Mouse (Mus musculus): ENCODE measurements around the gene Pgm1. TPM values are rescaled to one million over a fixed set of nuclear protein-coding genes. Genes with fewer than 3 reads are reported as not detected.
A peak's percentile ranks its signal among the peaks of the same experiment; 100 is the strongest.

Gene Pgm1
- polyA plus RNA-seq, 1 experiment from 2014 or later, result 30.8 TPM

- ATAC-seq, result 0 out of 2 replicates have a peak, but pooled peaks have one; percentile 39
- Histone ChIP-seq H3K27ac (no peak overlapping the region), H3K4me2 (no peak overlapping the region), H3K4me3 (no peak overlapping the region), H3K36me3 (ENCODE audit: poor library complexity, severe bottlenecking) (no peaks in the 10 kb centered on the region), H3K9me3 (replicated peaks) (no peaks in the 10 kb centered on the region), H3K27me3 (no peaks in the 10 kb centered on the region), H3K4me1 (no peaks in the 10 kb centered on the region), H3K9ac (no peak overlapping the region)
- WGBS, result 58% methylated on average over 16 of the region's 16 CpGs
These were observed 10.7 kb downstream of the Pgm1 start for GRCm38 (mm10) chr4:99939711-99940505.

- WGBS, result 87% methylated on average over 10 of the region's 10 CpGs
- Histone ChIP-seq H3K9ac (no peak overlapping the region), H3K4me1 (no peaks in the 10 kb centered on the region), H3K27me3 (no peaks in the 10 kb centered on the region), H3K4me2 (no peak overlapping the region), H3K4me3 (no peak overlapping the region), H3K27ac (no peak overlapping the region), H3K36me3 (ENCODE audit: poor library complexity, severe bottlenecking) (no peaks in the 10 kb centered on the region), H3K9me3 (replicated peaks) (no peaks in the 10 kb centered on the region)
- no peak for ATAC-seq
These were observed 12.6 kb downstream of the Pgm1 start for GRCm38 (mm10) chr4:99941655-99942414.

GRCm38 (mm10) chr4:99944606-99945005 is 15.4 kb downstream of the Pgm1 start:
- ATAC-seq, result no peak
- Histone ChIP-seq H3K27ac (no peak overlapping the region), H3K4me1 (no peaks in the 10 kb centered on the region), H3K4me2 (no peak overlapping the region), H3K9ac (no peak overlapping the region), H3K9me3 (replicated peaks) (no peaks in the 10 kb centered on the region), H3K4me3 (no peak overlapping the region), H3K36me3 (ENCODE audit: poor library complexity, severe bottlenecking) (no peaks in the 10 kb centered on the region), H3K27me3 (no peaks in the 10 kb centered on the region)
- 91% methylated on average over 2 of the region's 2 CpGs for WGBS

GRCm38 (mm10) chr4:99945011-99945410 is 15.8 kb downstream of the Pgm1 start:
- 93% methylated on average over 7 of the region's 7 CpGs for WGBS
- no peak for ATAC-seq
- Histone ChIP-seq H3K4me1 (no peaks in the 10 kb centered on the region), H3K36me3 (ENCODE audit: poor library complexity, severe bottlenecking) (no peaks in the 10 kb centered on the region), H3K4me3 (no peak overlapping the region), H3K9me3 (replicated peaks) (no peaks in the 10 kb centered on the region), H3K27me3 (no peaks in the 10 kb centered on the region), H3K27ac (no peak overlapping the region), H3K4me2 (no peak overlapping the region), H3K9ac (no peak overlapping the region)

GRCm38 (mm10) chr4:99946516-99946915 is 17.3 kb downstream of the Pgm1 start:
- Histone ChIP-seq H3K9me3 (replicated peaks) (no peaks in the 10 kb centered on the region), H3K4me2 (no peak overlapping the region)

GRCm38 (mm10) chr4:99947192-99947591 is 18.0 kb downstream of the Pgm1 start:
- peak; percentile 59 for ATAC-seq

More at GRCm38 (mm10) chr4:99946516-99946915, 17.3 kb downstream of the Pgm1 start:
- H3K36me3 ChIP-seq (ENCODE audit: poor library complexity, severe bottlenecking), result no peaks in the 10 kb centered on the region
- no peaks in the 10 kb centered on the region for H3K4me1 ChIP-seq
- WGBS, result 87% methylated on average over 2 of the region's 2 CpGs
- H3K27ac ChIP-seq, result no peak overlapping the region
- ATAC-seq, result no peak
- no peak overlapping the region for H3K4me3 ChIP-seq
- H3K9ac ChIP-seq, result no peak overlapping the region
- H3K27me3 ChIP-seq, result no peaks in the 10 kb centered on the region

GRCm38 (mm10) chr4:99947896-99948295 is 18.7 kb downstream of the Pgm1 start:
- H3K27me3 ChIP-seq, result no peaks in the 10 kb centered on the region
- H3K36me3 ChIP-seq (ENCODE audit: poor library complexity, severe bottlenecking), result no peaks in the 10 kb centered on the region
- no peak overlapping the region for H3K4me3 ChIP-seq
- H3K27ac ChIP-seq, result no peak overlapping the region
- 88% methylated on average over 1 of the region's 1 CpGs for WGBS
- no peak overlapping the region for H3K9ac ChIP-seq
- no peaks in the 10 kb centered on the region for H3K4me1 ChIP-seq
- H3K9me3 ChIP-seq (replicated peaks), result no peaks in the 10 kb centered on the region
- ATAC-seq, result no peak
- no peak overlapping the region for H3K4me2 ChIP-seq

More at GRCm38 (mm10) chr4:99947192-99947591, 18.0 kb downstream of the Pgm1 start:
- no peaks in the 10 kb centered on the region for H3K4me1 ChIP-seq
- no peak overlapping the region for H3K9ac ChIP-seq
- no peak overlapping the region for H3K4me3 ChIP-seq
- H3K27me3 ChIP-seq, result no peaks in the 10 kb centered on the region
- H3K36me3 ChIP-seq (ENCODE audit: poor library complexity, severe bottlenecking), result no peaks in the 10 kb centered on the region
- WGBS, result 67% methylated on average over 1 of the region's 1 CpGs
- H3K9me3 ChIP-seq (replicated peaks), result no peaks in the 10 kb centered on the region
- no peak overlapping the region for H3K27ac ChIP-seq
- no peak overlapping the region for H3K4me2 ChIP-seq

- no peaks in the 10 kb centered on the region for H3K27me3 ChIP-seq
These were observed 24.7 kb downstream of the Pgm1 start for GRCm38 (mm10) chr4:99953904-99954303.

GRCm38 (mm10) chr4:99955396-99955795 is 26.2 kb downstream of the Pgm1 start:
- no peaks in the 10 kb centered on the region for H3K4me1 ChIP-seq
- WGBS, result 65% methylated on average over 10 of the region's 10 CpGs

More at GRCm38 (mm10) chr4:99953904-99954303, 24.7 kb downstream of the Pgm1 start:
- WGBS, result 92% methylated on average over 2 of the region's 2 CpGs
- Histone ChIP-seq H3K36me3 (ENCODE audit: poor library complexity, severe bottlenecking) (no peaks in the 10 kb centered on the region), H3K9ac (no peak overlapping the region), H3K9me3 (replicated peaks) (no peaks in the 10 kb centered on the region), H3K4me2 (no peak overlapping the region), H3K27ac (no peak overlapping the region), H3K4me1 (no peaks in the 10 kb centered on the region), H3K4me3 (no peak overlapping the region)
- ATAC-seq, result no peak

GRCm38 (mm10) chr4:99957186-99957585 is 28.0 kb downstream of the Pgm1 start:
- Histone ChIP-seq H3K4me2 (no peak overlapping the region), H3K4me1 (no peaks in the 10 kb centered on the region), H3K9ac (no peak overlapping the region), H3K27me3 (no peaks in the 10 kb centered on the region), H3K4me3 (no peak overlapping the region), H3K27ac (no peak overlapping the region), H3K9me3 (replicated peaks) (no peaks in the 10 kb centered on the region), H3K36me3 (ENCODE audit: poor library complexity, severe bottlenecking) (no peaks in the 10 kb centered on the region)
- ATAC-seq, result no peak
- 97% methylated on average over 4 of the region's 4 CpGs for WGBS

More at GRCm38 (mm10) chr4:99955396-99955795, 26.2 kb downstream of the Pgm1 start:
- H3K36me3 ChIP-seq (ENCODE audit: poor library complexity, severe bottlenecking), result no peaks in the 10 kb centered on the region
- ATAC-seq, result no peak
- no peak overlapping the region for H3K9ac ChIP-seq
- H3K4me2 ChIP-seq, result no peak overlapping the region
- H3K27ac ChIP-seq, result no peak overlapping the region
- no peaks in the 10 kb centered on the region for H3K9me3 ChIP-seq (replicated peaks)
- H3K27me3 ChIP-seq, result no peaks in the 10 kb centered on the region
- no peak overlapping the region for H3K4me3 ChIP-seq

GRCm38 (mm10) chr4:99958084-99958815 is 29.0 kb downstream of the Pgm1 start:
- Histone ChIP-seq H3K36me3 (ENCODE audit: poor library complexity, severe bottlenecking) (no peaks in the 10 kb centered on the region), H3K4me3 (no peak overlapping the region), H3K4me2 (no peak overlapping the region), H3K9me3 (replicated peaks) (no peaks in the 10 kb centered on the region), H3K4me1 (no peaks in the 10 kb centered on the region), H3K27ac (no peak overlapping the region), H3K27me3 (no peaks in the 10 kb centered on the region), H3K9ac (no peak overlapping the region)
- no peak for ATAC-seq
- WGBS, result 80% methylated on average over 7 of the region's 7 CpGs

GRCm38 (mm10) chr4:99959308-99959707 is 30.1 kb downstream of the Pgm1 start:
- no peak overlapping the region for H3K4me3 ChIP-seq
- WGBS, result 92% methylated on average over 3 of the region's 3 CpGs
- no peaks in the 10 kb centered on the region for H3K27me3 ChIP-seq
- H3K36me3 ChIP-seq (ENCODE audit: poor library complexity, severe bottlenecking), result peaks cover 8% of the 10 kb centered on the region; the same call in 1 of the 2 replicates
- H3K27ac ChIP-seq, result no peak overlapping the region
- no peaks in the 10 kb centered on the region for H3K9me3 ChIP-seq (replicated peaks)
- no peak for ATAC-seq
- no peak overlapping the region for H3K9ac ChIP-seq
- no peaks in the 10 kb centered on the region for H3K4me1 ChIP-seq
- H3K4me2 ChIP-seq, result no peak overlapping the region
